Comparison of ENCODE assay signal across 28 mouse cellular contexts in genomic region chr16:18713017-18713416, GRCm38 (mm10).
DNase-seq lines count a peak whose midpoint lies in the region; ATAC-seq and TF ChIP-seq lines count a peak whose summit lies in the region.
"Had no signal": no experiment of that assay in that cellular context is flagged by ENCODE, and none has a peak within 500 bp of the region (broad histone marks: within the 10 kb centered on the region; RNA-seq: fewer than 3 reads in every experiment).

No protein-coding gene starts in this region.

- peaks cover 45% of the 10 kb centered on the region for H3K4me1 ChIP-seq in liver, adult 2 months (ENCODE audit: control insufficient read depth, insufficient read depth, low read length)
- H3K4me1 ChIP-seq in liver, embryonic 11.5 days (replicated peaks; ENCODE audit: control insufficient read depth, insufficient read depth, low read length): peaks cover 1% of the 10 kb centered on the region; the same call in 1 of the 2 replicates
- peaks cover 14% of the 10 kb centered on the region for H3K4me1 ChIP-seq in thymus, adult 2 months (replicated peaks; ENCODE audit: control insufficient read depth, insufficient read depth, low read length)
- no peaks in the 10 kb centered on the region for H3K4me1 ChIP-seq in intestine, postnatal 0 days (replicated peaks; ENCODE audit: control insufficient read depth, insufficient read depth, low read length)
- H3K4me1 ChIP-seq: embryonic facial prominence, embryonic 13.5 days; embryonic facial prominence, embryonic 15.5 days; forebrain, embryonic 12.5 days had no signal

- H3K9ac ChIP-seq in liver, adult 2 months (ENCODE audit: low read depth, low read length): no peak overlapping the region
- H3K9ac ChIP-seq in liver, embryonic 11.5 days (ENCODE audit: low read depth, low read length): no peak overlapping the region
- no peak overlapping the region for H3K9ac ChIP-seq in intestine, postnatal 0 days (ENCODE audit: low read depth, low read length)
- H3K9ac ChIP-seq: embryonic facial prominence, embryonic 15.5 days; forebrain, embryonic 12.5 days had no signal

- no peak overlapping the region for H3K27ac ChIP-seq in liver, adult 2 months (replicated peaks; ENCODE audit: insufficient read depth, low read depth, low read length)
- no peak overlapping the region for H3K27ac ChIP-seq in liver, embryonic 11.5 days (ENCODE audit: low read depth, low read length)
- H3K27ac ChIP-seq in thymus, adult 2 months (ENCODE audit: control insufficient read depth, insufficient read depth, low read length): peak overlapping the region; percentile 53; the same call in 1 of the 2 replicates
- H3K27ac ChIP-seq in intestine, postnatal 0 days (ENCODE audit: low read depth, low read length): no peak overlapping the region
- H3K27ac ChIP-seq: embryonic facial prominence, embryonic 13.5 days; embryonic facial prominence, embryonic 15.5 days; forebrain, embryonic 10.5 days; forebrain, embryonic 12.5 days had no signal

- no peak overlapping the region for H3K4me3 ChIP-seq in liver, adult 2 months (ENCODE audit: insufficient read depth, low read depth, low read length)
- H3K4me3 ChIP-seq in liver, embryonic 11.5 days (ENCODE audit: low read depth, low read length): no peak overlapping the region
- no peak overlapping the region for H3K4me3 ChIP-seq in thymus, adult 2 months (ENCODE audit: control insufficient read depth, insufficient read depth, low read length)
- H3K4me3 ChIP-seq in intestine, postnatal 0 days (ENCODE audit: low read depth, low read length): no peak overlapping the region
- H3K4me3 ChIP-seq: embryonic facial prominence, embryonic 13.5 days; embryonic facial prominence, embryonic 15.5 days; erythroblast, embryonic 14.5 days; forebrain, embryonic 10.5 days; forebrain, embryonic 12.5 days had no signal

- no peaks in the 10 kb centered on the region for H3K36me3 ChIP-seq in liver, adult 2 months (ENCODE audit: control insufficient read depth, insufficient read depth, low read length)
- no peaks in the 10 kb centered on the region for H3K36me3 ChIP-seq in liver, embryonic 11.5 days (ENCODE audit: control insufficient read depth, insufficient read depth, low read length)
- no peaks in the 10 kb centered on the region for H3K36me3 ChIP-seq in thymus, adult 2 months (ENCODE audit: control insufficient read depth, insufficient read depth, low read length)
- H3K36me3 ChIP-seq in intestine, postnatal 0 days (ENCODE audit: control insufficient read depth, insufficient read depth): no peaks in the 10 kb centered on the region
- H3K36me3 ChIP-seq: embryonic facial prominence, embryonic 13.5 days; embryonic facial prominence, embryonic 15.5 days; forebrain, embryonic 10.5 days; forebrain, embryonic 12.5 days; G1E had no signal

- no peak for TF ChIP-seq CTCF in liver, adult 2 months (IDR thresholded peaks at IDR 0.05; ENCODE audit: low read depth, low read length)
- no peak for TF ChIP-seq CTCF in thymus, adult 2 months (IDR thresholded peaks at IDR 0.05; ENCODE audit: borderline replicate concordance, control insufficient read depth, extremely low read depth, insufficient read depth, low read length, poor library complexity)
- TF ChIP-seq CTCF in intestine, postnatal 0 days (IDR thresholded peaks at IDR 0.05; ENCODE audit: low read depth): no peak

- no peak for ATAC-seq in liver, embryonic 11.5 days (replicated peaks; ENCODE audit: low FRiP score)
- peak; percentile 59; the same call in 1 of the 2 replicates for ATAC-seq in megakaryocyte-erythroid progenitor cell, adult 5-6 weeks (replicated peaks; ENCODE audit: low FRiP score, low TSS enrichment, poor library complexity, severe bottlenecking)
- ATAC-seq in intestine, postnatal 0 days: no peak
- ATAC-seq: activated CD4-positive, CD25-positive, alpha-beta regulatory T cell, adult 4 months; CD4-positive, CD25-positive, alpha-beta regulatory T cell, adult 4 months; forebrain, embryonic 14.5 days; forebrain, embryonic 16.5 days; Patski had no signal

- H3K27me3 ChIP-seq in liver, adult 2 months (ENCODE audit: control insufficient read depth, insufficient read depth, low read length): no peaks in the 10 kb centered on the region
- 0 out of 2 replicates have a peak, but pooled peaks cover 2% of the 10 kb centered on the region for H3K27me3 ChIP-seq in liver, embryonic 11.5 days (replicated peaks; ENCODE audit: control insufficient read depth, insufficient read depth, low read length)
- no peaks in the 10 kb centered on the region for H3K27me3 ChIP-seq in thymus, adult 2 months (ENCODE audit: control insufficient read depth, insufficient read depth, low read length)
- H3K27me3 ChIP-seq in intestine, postnatal 0 days (replicated peaks; ENCODE audit: control insufficient read depth, insufficient read depth, low read length): no peaks in the 10 kb centered on the region
- H3K27me3 ChIP-seq: CH12.LX; embryonic facial prominence, embryonic 13.5 days; embryonic facial prominence, embryonic 15.5 days; forebrain, embryonic 12.5 days; Patski had no signal

- no peaks in the 10 kb centered on the region for H3K79me2 ChIP-seq in liver, adult 2 months (ENCODE audit: control insufficient read depth, insufficient read depth, low read length)

- DNase-seq in liver, adult 2 months (ENCODE audit: extremely low read depth, low read depth, low spot score): peak; percentile 76
- no peak for DNase-seq in liver, embryonic 11.5 days (ENCODE audit: low spot score)
- no peak for DNase-seq in thymus, adult 2 months
- no peak for DNase-seq in thymus, postnatal 36 days
- DNase-seq: adrenal gland, adult 8-10 months; adrenal gland, postnatal 14 days; adrenal gland, postnatal 36 days; B cell, adult 2 months; cerebellum, adult 11-12 months; cerebellum, adult 2 months; cerebellum, adult 9-10 months; cerebellum, postnatal 10 days; cerebellum, postnatal 25 days; embryo, embryonic 11 days had no signal

- 22% methylated on average over 5 of the region's 5 CpGs for WGBS in liver, adult 2 months
- WGBS in liver, embryonic 11.5 days: 44% methylated on average over 5 of the region's 5 CpGs
- WGBS in thymus, adult 2 months: 63% methylated on average over 5 of the region's 5 CpGs
- WGBS in intestine, postnatal 0 days: 61% methylated on average over 5 of the region's 5 CpGs

- TF ChIP-seq POLR2A in liver, adult 2 months (IDR thresholded peaks at IDR 0.05; ENCODE audit: extremely low read depth, insufficient read depth, low read length): no peak
- TF ChIP-seq POLR2A in thymus, adult 2 months (IDR thresholded peaks at IDR 0.05; ENCODE audit: control insufficient read depth, extremely low read depth, insufficient read depth, low read length, poor library complexity): no peak

- no peaks in the 10 kb centered on the region for H3K9me3 ChIP-seq in liver, embryonic 11.5 days (ENCODE audit: control insufficient read depth, low read length)
- H3K9me3 ChIP-seq in intestine, postnatal 0 days (ENCODE audit: control insufficient read depth): no peaks in the 10 kb centered on the region
- H3K9me3 ChIP-seq: embryonic facial prominence, embryonic 13.5 days; embryonic facial prominence, embryonic 15.5 days; forebrain, embryonic 10.5 days; forebrain, embryonic 12.5 days; G1E had no signal

- H3K4me2 ChIP-seq in liver, embryonic 11.5 days: no peak overlapping the region
- no peak overlapping the region for H3K4me2 ChIP-seq in intestine, postnatal 0 days (replicated peaks; ENCODE audit: low read depth)
- H3K4me2 ChIP-seq: embryonic facial prominence, embryonic 13.5 days; embryonic facial prominence, embryonic 15.5 days; forebrain, embryonic 12.5 days had no signal
